Mouse (Mus musculus): ENCODE data around the gene Slfn4. TPM values are rescaled to one million over a fixed set of nuclear protein-coding genes. Genes with fewer than 3 reads are reported as not detected.
"Not testable (repeated sequence)": the region's sequence is repeated elsewhere in the genome, so short reads cannot be mapped to it uniquely, and the experiment has no call there.

Gene Slfn4
- polyA plus RNA-seq, 1 experiment = 0.07 TPM

DNA sequence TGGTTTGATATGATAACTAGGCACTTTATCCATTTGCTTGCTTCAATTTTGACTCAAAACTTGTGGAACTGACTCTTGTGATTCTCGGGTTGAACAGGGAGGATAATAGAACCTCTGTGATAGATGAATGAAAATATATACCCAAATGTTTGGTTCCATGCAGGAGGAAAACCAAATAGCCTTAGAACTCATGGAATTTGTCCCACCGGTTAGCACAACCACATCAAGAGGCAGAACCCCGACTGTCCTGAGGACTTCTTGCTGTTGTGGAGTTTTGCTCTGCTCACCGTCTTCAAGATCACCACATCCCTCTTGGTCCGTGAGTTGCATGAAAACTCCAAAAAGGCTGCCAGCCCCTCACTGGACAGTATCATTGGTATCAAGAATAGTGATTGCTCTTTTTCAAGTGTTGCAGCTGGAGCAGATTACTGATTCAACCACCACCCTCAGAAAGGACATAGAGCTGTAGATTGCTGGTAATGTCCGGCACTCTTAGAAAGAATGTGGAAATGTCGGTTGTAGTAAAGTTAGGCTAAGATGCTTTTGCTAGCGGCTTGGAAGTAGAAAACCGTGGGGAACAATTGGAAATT, 50.5 kb downstream of the Slfn4 start:
- TF ChIP-seq CTCF (IDR thresholded peaks at IDR 0.05; ENCODE audit: borderline replicate concordance, extremely low read depth, insufficient read depth, insufficient read length) (no peak), POLR2A (IDR thresholded peaks at IDR 0.05; ENCODE audit: borderline replicate concordance, extremely low read depth, insufficient read depth, insufficient read length, poor library complexity, severe bottlenecking) (no peak)
- no peak for DNase-seq (ENCODE audit: low read depth)

DNA sequence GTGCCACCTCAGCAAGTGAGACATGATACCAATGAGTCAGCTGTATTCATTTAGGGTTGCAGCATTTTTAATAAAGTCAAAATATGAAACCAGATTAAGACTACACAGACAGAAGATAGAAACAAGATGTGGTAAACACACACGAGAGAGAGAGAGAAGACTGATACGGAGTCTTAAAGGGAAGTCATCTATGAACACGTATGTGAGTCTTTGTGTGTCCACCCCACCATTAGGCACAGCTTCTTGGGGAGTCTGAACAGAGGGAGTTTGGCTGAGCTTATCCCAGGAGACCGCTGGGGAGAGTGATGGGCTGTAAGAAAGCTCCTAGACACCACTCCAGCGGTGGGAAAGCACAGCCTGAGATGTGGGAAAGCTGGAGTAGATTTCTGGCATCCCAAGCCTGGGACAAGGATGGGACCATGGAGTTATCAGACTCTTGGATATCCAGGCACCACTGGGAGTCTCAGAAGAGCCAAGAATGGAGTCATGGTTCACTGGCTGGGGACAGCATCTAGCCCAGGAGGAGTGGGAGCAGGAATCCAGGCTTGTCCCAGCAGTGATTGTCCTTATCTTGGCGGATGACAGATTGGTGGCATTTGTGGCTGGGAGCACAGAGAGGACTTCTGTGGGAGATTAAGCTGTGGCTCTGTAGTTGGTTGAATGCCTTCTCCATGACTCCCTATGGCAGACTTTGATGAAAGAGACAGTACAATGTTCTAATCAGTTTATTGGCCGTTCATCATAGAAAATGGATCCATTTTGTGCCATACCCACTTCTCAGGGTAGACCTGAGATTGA, 53.1 kb downstream of the Slfn4 start:
- no peak for DNase-seq (ENCODE audit: low read depth)
- TF ChIP-seq CTCF (IDR thresholded peaks at IDR 0.05; ENCODE audit: borderline replicate concordance, extremely low read depth, insufficient read depth, insufficient read length) (no peak), POLR2A (IDR thresholded peaks at IDR 0.05; ENCODE audit: borderline replicate concordance, extremely low read depth, insufficient read depth, insufficient read length, poor library complexity, severe bottlenecking) (no peak)

DNA sequence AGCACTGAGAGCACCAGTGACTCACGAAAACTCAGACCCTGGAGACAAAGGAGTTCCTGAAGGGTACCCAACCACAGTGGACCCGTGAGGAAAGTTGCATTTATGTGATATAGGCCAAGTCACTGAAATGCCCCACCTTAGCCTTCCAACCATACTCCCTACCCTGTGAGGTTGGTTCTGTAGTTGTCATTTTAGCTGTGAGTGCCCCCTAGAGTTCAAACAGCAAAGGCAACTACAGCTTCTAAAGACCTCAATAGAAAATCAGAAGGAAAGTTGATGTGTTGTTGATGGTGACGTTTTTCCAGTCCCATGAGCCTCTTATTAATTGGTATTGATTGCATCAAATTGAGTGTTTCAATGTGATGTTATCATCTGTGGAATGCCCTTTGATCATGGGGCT, 56.0 kb downstream of the Slfn4 start:
- peak; percentile 4 for DNase-seq (ENCODE audit: low read depth)
- peak; percentile 8; the same call in 1 of the 2 replicates for TF ChIP-seq CTCF (IDR thresholded peaks at IDR 0.05; ENCODE audit: borderline replicate concordance, extremely low read depth, insufficient read depth, insufficient read length)
- no peak for TF ChIP-seq POLR2A (IDR thresholded peaks at IDR 0.05; ENCODE audit: borderline replicate concordance, extremely low read depth, insufficient read depth, insufficient read length, poor library complexity, severe bottlenecking)

DNA sequence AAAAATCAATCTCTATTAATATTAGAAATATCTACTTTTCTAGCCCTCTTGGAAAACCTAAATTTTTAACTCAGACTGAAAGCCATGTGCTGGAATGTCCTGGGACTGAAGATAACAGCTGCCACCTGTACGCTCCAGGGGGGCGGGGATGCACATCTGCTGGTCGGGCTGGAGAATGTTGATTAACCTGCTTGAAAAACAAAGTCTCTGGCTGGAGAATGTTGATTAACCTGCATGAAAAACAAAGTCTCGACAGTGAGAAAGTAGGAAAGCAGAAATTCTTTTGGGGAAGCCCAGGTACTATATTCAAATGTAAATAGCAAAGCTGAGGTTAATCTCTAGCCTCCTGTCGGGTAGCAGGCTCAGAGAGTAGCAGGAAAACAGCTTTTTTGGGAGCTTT, 58.6 kb downstream of the Slfn4 start:
- not testable (repeated sequence) for DNase-seq (ENCODE audit: low read depth)

DNA sequence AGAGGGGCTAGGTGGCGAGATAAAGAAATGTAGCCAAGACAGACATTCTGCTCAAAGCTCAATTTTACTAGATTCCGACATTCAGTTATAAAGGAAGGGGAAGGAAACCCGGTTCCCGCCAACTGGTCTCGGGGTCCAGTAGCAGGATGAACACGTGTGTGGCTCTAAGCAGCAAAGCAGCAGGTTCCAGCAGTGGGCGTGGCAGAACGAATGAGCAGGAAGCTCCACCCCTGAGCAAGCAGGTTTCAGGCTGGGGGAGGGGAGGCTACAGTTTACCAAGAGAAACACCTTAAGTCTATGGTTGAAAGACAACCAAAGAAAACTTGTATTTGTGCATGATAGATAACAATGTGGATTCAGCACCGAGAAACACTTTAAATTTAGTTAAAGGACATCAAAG, 62.4 kb downstream of the Slfn4 start:
- not testable (repeated sequence) for DNase-seq (ENCODE audit: low read depth)

DNA sequence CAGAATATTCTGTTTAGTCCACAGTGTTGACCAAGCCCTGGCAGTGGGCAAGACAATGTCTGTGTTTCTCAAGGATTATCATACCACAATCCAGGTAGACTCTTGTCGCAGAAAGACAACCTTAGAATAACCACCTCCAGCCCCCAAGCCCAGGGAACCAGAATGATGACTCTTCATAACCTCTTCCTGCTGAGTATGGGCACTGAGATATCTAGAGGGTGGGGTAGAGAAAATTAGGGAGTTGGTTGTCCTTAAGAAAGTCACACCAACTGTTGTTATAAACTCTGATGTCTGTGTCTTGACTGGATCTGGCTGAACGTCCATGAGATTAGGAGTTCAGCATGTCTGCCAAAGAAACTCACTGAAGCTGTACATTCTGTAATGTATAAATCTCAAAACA, 63.4 kb downstream of the Slfn4 start:
- TF ChIP-seq POLR2A (IDR thresholded peaks at IDR 0.05; ENCODE audit: borderline replicate concordance, extremely low read depth, insufficient read depth, insufficient read length, poor library complexity, severe bottlenecking) (no peak), CTCF (IDR thresholded peaks at IDR 0.05; ENCODE audit: borderline replicate concordance, extremely low read depth, insufficient read depth, insufficient read length) (no peak)
- DNase-seq (ENCODE audit: low read depth) = no peak

- TF ChIP-seq POLR2A (IDR thresholded peaks at IDR 0.05; ENCODE audit: borderline replicate concordance, extremely low read depth, insufficient read depth, insufficient read length, poor library complexity, severe bottlenecking) (no peak), CTCF (IDR thresholded peaks at IDR 0.05; ENCODE audit: borderline replicate concordance, extremely low read depth, insufficient read depth, insufficient read length) (no peak)
- peak; percentile 8 for DNase-seq (ENCODE audit: low read depth)
These were observed 64.8 kb downstream of the Slfn4 start for GRCm38 (mm10) chr11:83239811-83240210.

Other genes starting within 250 kb of the Slfn4 start
- 0.57 and 1.0 TPM in 2 replicates for gene Slfn5, start 223.8 kb upstream of the Slfn4 start, polyA plus RNA-seq (2012; rRNA removed)
- gene Slfn9, start 183.4 kb upstream of the Slfn4 start, polyA plus RNA-seq (2012; rRNA removed) = 2.3 TPM in 2 replicates
- 0.09 and 0.11 TPM in 2 replicates for gene Slfn8, start 154.4 kb upstream of the Slfn4 start, polyA plus RNA-seq (2012; rRNA removed)
- gene Slfn2, start 110.1 kb upstream of the Slfn4 start, polyA plus RNA-seq (2012; rRNA removed) = 0.53 and 0.77 TPM in 2 replicates
- 0.07 TPM in 1 of 2 replicates, not detected in the other for gene Slfn1, start 58.3 kb upstream of the Slfn4 start, polyA plus RNA-seq (2012; rRNA removed)
- gene Slfn3, start 16.1 kb downstream of the Slfn4 start, polyA plus RNA-seq (2012; rRNA removed) = 0.14 and 0.25 TPM in 2 replicates
- gene Slfn14, start 111.5 kb downstream of the Slfn4 start, polyA plus RNA-seq (2012; rRNA removed) = 0.05 and 0.09 TPM in 2 replicates
- gene Ap2b1, start 123.8 kb downstream of the Slfn4 start, polyA plus RNA-seq (2012; rRNA removed) = 83.2 and 149 TPM in 2 replicates
- gene Pex12, start 127.4 kb downstream of the Slfn4 start, polyA plus RNA-seq (2012; rRNA removed) = 13.6 and 13.7 TPM in 2 replicates
- gene Rasl10b, start 234.0 kb downstream of the Slfn4 start, polyA plus RNA-seq (2012; rRNA removed) = 74.3 and 88.9 TPM in 2 replicates

Measured in brain, embryonic 14.5 days (tissue).